Mouse (Mus musculus) heart, postnatal 0 days (tissue): ENCODE results near the gene Rita1. TPM values are rescaled to one million over a fixed set of nuclear protein-coding genes. Genes with fewer than 3 reads are reported as not detected.

Experiments
- ATAC-seq: fragments of 200-750 bp; cut with Nextera tagmentation; 2 replicates; pipeline ENCODE4 v1.8.0; 2017; ENCODE audit warnings: low read depth, moderate number of reproducible peaks, moderate library complexity; ENCODE audit not compliant: insufficient read depth
- DNase-seq: peaks from one replicate; pipeline ENCODE4 v3.0.0-alpha.2; 2016; ENCODE audit warnings: low spot score
- H3K27ac ChIP-seq: fragments of 300-500 bp; sonication (generic); 2 replicates; pipeline ENCODE4 v1.5.1; 2014; ENCODE audit warnings: low read depth, mild to moderate bottlenecking
- H3K27me3 ChIP-seq: fragments of 300-500 bp; sonication (generic); 2 replicates; pipeline ENCODE4 v1.6.1; 2014; ENCODE audit warnings: low read length, mixed read lengths; ENCODE audit not compliant: control insufficient read depth, insufficient read depth
- H3K36me3 ChIP-seq: fragments of 300-500 bp; sonication (generic); replicated peaks from 2 replicates; pipeline ENCODE4 v1.6.1; 2014; ENCODE audit warnings: low read length, mixed read lengths; ENCODE audit not compliant: control insufficient read depth, insufficient read depth
- H3K4me1 ChIP-seq: fragments of 300-500 bp; sonication (generic); 2 replicates; pipeline ENCODE4 v1.6.1; 2014; ENCODE audit warnings: antibody characterized with exemption; ENCODE audit not compliant: control insufficient read depth, insufficient read depth
- H3K4me2 ChIP-seq: fragments of 300-500 bp; sonication (generic); 2 replicates; pipeline ENCODE4 v1.6.1; 2014; ENCODE audit warnings: low read depth, mild to moderate bottlenecking, low read length, moderate library complexity
- H3K4me3 ChIP-seq: fragments of 300-500 bp; sonication (generic); 2 replicates; pipeline ENCODE4 v1.5.1; 2014; ENCODE audit warnings: low read depth, low read length
- H3K9ac ChIP-seq: fragments of 300-500 bp; sonication (generic); replicated peaks from 2 replicates; pipeline ENCODE4 v1.6.1; 2014; ENCODE audit warnings: low read depth, low read length, mixed read lengths
- H3K9me3 ChIP-seq: fragments of 300-500 bp; sonication (generic); replicated peaks from 2 replicates; pipeline ENCODE4 v1.6.1; 2016; ENCODE audit warnings: low read length; ENCODE audit not compliant: control insufficient read depth
- CTCF ChIP-seq: IDR thresholded peaks from 2 replicates; pipeline ENCODE4 v1.5.1; 2016; ENCODE audit warnings: antibody characterized with exemption, control low read depth, low read depth
- EP300 ChIP-seq: IDR thresholded peaks from 2 replicates; pipeline ENCODE4 v1.6.1; 2016; ENCODE audit warnings: antibody characterized with exemption, low read depth
- WGBS: fragments of 180-500 bp; shearing (Covaris S2); extraction: QIAGEN DNeasy Blood & Tissue Kit; methylation state at CpG from one replicate; pipeline ENCODE4 v1.1.7; 2014; 5-methylcytosine and 5-hydroxymethylcytosine counted together
- polyA plus RNA-seq: library from polyadenylated mRNA; unstranded; fragments of >200 nt; fragmentation: Nextera tagmentation; extraction: Ambion mirVana; gene quantifications from 2 replicates; pipeline ENCODE4 v1.2.1, GENCODE M21; 2015
- total RNA-seq: library from RNA; depleted of rRNA; stranded (reverse); fragments of >200 nt; gene quantifications from 2 replicates; pipeline ENCODE4 v1.2.3, GENCODE M21; 2014; ENCODE audit warnings: low replicate concordance

Gene Rita1
- total and polyA plus RNA-seq, 2 experiments from 2014 or later: 15.7 to 24.5 TPM

DNA sequence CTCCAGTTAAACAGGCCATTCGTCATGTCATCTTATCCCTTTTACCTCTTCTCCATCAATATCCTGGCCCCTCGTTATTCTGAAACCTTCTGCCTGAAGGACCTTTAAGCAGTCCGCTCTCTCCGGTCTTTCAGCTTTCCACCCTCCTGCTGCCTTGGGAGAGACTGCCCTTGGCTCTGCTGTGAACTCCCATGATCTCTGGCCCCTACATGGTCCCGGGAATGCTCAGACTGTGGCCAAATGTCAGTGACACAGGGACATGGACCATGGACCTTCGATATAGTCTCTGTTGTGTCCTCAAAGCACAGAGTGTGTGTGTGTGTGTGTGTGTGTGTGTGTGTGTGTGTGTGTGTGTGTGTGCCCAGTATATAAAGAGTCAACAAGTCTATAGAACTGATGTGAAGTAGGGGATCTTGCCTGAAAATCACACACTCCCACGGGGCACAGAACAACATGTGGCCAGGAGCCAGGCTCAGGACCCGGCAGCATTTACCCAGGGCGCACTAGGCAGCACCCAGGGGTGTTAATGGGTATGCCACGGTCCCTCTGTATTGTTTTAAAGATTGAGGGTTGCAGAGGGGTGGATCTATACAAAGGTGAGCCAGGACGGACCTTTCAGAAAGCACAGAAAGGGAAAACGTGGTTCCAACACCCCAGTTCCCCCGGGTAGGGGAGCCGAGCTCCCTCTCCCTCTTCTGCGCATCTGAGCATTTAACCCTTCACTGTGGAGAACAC is 47.1 kb downstream of the Rita1 start:
- Histone ChIP-seq H3K4me3 (no peak overlapping the region), H3K27ac (no peak overlapping the region), H3K36me3 (no peaks in the 10 kb centered on the region), H3K4me1 (peaks cover 46% of the 10 kb centered on the region), H3K4me2 (no peak overlapping the region), H3K9ac (no peak overlapping the region), H3K9me3 (no peaks in the 10 kb centered on the region), H3K27me3 (no peaks in the 10 kb centered on the region)
- DNase-seq (no peak), ATAC-seq (no peak)
- TF ChIP-seq CTCF (no peak), EP300 (no peak)
- WGBS: 59% methylated on average over 15 of the region's 15 CpGs

DNA sequence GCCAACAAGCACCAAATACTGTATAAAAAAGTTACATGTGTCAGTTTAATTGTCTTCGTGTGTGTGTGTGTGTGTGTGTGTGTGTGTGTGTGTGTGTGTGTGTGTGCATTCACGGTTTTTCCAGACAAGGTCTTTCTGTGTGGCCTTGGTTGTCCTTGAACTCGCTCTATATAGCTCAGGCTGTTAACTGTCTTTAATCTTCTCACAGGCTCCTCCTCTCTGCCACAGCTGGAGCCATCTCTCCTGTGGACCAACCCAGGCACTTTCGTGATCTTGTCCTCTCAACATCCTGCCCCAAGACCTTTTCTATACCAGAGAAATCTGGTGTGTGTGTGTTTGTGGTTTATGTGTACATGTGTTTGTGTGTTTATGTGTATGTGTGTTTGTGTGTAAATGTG is 48.5 kb downstream of the Rita1 start:
- H3K4me1 ChIP-seq: peaks cover 43% of the 10 kb centered on the region
- no peaks in the 10 kb centered on the region for H3K27me3 ChIP-seq
- DNase-seq: no peak
- H3K4me3 ChIP-seq: no peak overlapping the region
- no peak for TF ChIP-seq CTCF
- no peak; the same call in 1 of the 2 replicates for TF ChIP-seq EP300
- no peak overlapping the region for H3K9ac ChIP-seq
- ATAC-seq: no peak
- no peak overlapping the region for H3K4me2 ChIP-seq
- 42% methylated on average over 4 of the region's 4 CpGs for WGBS
- peak overlapping the region; percentile 81 for H3K27ac ChIP-seq
- no peaks in the 10 kb centered on the region for H3K36me3 ChIP-seq
- no peaks in the 10 kb centered on the region for H3K9me3 ChIP-seq

DNA sequence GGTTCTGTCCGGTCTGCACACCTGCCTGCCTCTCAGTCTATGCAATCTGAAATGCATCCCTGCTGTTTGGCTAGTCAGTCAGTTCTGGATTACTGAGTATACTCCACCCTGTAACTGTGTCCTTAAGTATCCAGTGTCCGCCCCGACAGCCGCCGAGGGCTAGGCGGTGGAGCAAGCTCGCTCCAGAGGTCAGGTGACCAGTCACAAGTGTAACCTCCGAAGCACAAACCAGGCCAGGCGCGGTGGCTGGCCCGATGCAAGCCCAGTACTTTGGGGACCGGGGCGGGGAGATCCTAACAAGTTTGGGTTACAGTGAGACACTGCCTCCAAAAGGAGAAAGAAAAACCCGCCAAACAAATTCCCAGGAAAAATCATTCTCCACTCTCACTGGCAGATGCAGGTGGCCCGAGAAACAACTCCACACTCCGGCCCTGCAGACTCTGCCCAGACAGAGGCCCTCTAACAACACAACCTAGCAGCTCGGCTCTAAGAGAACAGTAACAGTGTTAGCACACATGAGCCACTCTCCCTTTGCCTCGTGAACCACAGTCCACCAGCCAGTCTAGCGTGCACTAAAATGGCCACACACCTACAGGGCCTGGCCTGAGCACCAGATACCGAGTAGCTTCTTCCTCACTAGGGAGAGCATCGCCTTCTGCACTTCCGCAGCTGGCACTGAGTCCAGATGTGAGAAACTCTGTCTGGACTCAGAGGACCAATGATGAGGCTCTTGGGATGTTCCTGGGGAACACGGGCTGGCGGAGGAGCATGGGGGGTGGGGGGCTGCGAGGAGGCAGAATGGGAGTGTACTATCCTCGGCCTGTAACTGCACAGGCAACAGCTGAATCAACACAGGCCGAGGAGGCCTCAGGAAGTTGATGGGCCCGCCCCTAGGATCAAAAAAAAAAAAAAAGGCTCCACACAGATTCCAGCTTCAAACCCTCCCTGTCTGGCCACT is 49.2 kb downstream of the Rita1 start:
- ATAC-seq: peak; percentile 67
- 41% methylated on average over 28 of the region's 28 CpGs for WGBS

GRCm38 (mm10) chr5:120560616-120561311 is 51.6 kb downstream of the Rita1 start:
- WGBS: 29% methylated on average over 16 of the region's 16 CpGs
- no peaks in the 10 kb centered on the region for H3K27me3 ChIP-seq
- ATAC-seq (peak; percentile 39), DNase-seq (peak; percentile 49)
- peak overlapping the region; percentile 9; the same call in 1 of the 2 replicates for H3K27ac ChIP-seq
- no peaks in the 10 kb centered on the region for H3K9me3 ChIP-seq
- H3K36me3 ChIP-seq: peaks cover 14% of the 10 kb centered on the region; the same call in 1 of the 2 replicates
- H3K9ac ChIP-seq: no peak overlapping the region
- TF ChIP-seq EP300 (no peak), CTCF (no peak)
- H3K4me1 ChIP-seq: peaks cover 19% of the 10 kb centered on the region
- peak overlapping the region; percentile 34 for H3K4me2 ChIP-seq
- no peak overlapping the region for H3K4me3 ChIP-seq

More for the DNA sequence above, 49.2 kb downstream of the Rita1 start:
- no peak overlapping the region for H3K4me2 ChIP-seq
- peak; percentile 71 for DNase-seq
- peak; percentile 46; the same call in 1 of the 2 replicates for TF ChIP-seq EP300
- no peak for TF ChIP-seq CTCF
- H3K27me3 ChIP-seq: no peaks in the 10 kb centered on the region
- no peaks in the 10 kb centered on the region for H3K36me3 ChIP-seq
- no peak overlapping the region for H3K9ac ChIP-seq
- peak overlapping the region; percentile 81 for H3K27ac ChIP-seq
- H3K4me3 ChIP-seq: no peak overlapping the region
- peaks cover 40% of the 10 kb centered on the region for H3K4me1 ChIP-seq
- H3K9me3 ChIP-seq: no peaks in the 10 kb centered on the region

DNA sequence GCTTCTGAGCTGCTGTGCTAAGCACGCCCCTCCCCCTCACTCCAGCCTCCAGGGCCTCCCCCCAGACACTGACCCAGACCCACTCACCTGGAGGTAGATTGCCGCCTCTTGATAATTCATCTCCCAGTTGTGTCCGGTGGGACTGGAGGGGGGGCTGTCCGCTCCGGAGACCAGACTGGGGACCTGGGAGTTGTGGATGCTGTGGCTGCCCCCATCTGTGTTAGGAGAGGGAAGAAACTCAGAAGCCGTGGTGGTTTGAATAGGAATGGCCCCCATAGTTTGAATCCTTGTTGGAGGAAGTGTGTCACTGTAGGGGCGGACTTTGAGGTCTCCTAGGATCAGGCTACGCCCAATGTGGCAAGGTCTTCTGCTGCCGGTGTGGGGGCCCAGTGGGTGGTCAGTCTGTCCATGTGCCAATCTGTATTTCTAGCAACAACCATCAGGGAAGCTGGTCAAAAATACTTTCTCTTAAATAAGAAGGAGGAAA is 52.2 kb downstream of the Rita1 start:
- no peak overlapping the region for H3K27ac ChIP-seq
- peaks cover 15% of the 10 kb centered on the region; the same call in 1 of the 2 replicates for H3K4me1 ChIP-seq
- ATAC-seq (no peak), DNase-seq (no peak)
- WGBS: 74% methylated on average over 9 of the region's 9 CpGs
- no peak overlapping the region for H3K4me2 ChIP-seq
- H3K9ac ChIP-seq: no peak overlapping the region
- H3K27me3 ChIP-seq: no peaks in the 10 kb centered on the region
- no peaks in the 10 kb centered on the region for H3K9me3 ChIP-seq
- no peak overlapping the region for H3K4me3 ChIP-seq
- TF ChIP-seq CTCF: no peak
- TF ChIP-seq EP300: no peak
- H3K36me3 ChIP-seq: peaks cover 18% of the 10 kb centered on the region; the same call in 1 of the 2 replicates
